Mouse (Mus musculus) T-helper 2 cell (primary cell): Measurements from ENCODE around the gene L2hgdh.

Experiments used
- in situ Hi-C: fragments of 300-600 bp; cut with MboI, MseI; formaldehyde crosslinking; loops from one replicate; pipeline ENCODE4 v1.15.1; 2025; ENCODE audit warnings: high pct_unique_total_duplicates

L2hgdh gene

DNA sequence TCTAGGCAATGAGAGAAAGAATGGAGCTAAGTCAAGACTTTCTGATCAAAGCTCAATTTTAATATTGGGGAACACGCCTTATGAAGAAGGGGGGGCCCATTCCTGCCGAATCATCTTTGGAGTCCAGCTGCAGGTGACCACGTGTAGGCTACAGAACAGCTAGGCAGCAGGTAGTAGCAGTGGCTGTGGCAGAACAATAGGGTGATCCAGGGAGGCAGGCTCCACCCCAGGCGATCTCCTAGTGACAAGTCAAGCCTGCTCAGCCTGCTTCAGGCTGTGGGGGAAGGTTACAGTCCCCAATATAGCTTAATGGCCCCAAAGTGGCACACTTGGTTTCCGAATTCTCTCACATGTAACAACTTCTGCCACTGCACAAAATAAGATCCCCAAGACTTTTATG, 7.5 kb upstream of the L2hgdh start:
- in situ Hi-C loops, result no loop called here

DNA sequence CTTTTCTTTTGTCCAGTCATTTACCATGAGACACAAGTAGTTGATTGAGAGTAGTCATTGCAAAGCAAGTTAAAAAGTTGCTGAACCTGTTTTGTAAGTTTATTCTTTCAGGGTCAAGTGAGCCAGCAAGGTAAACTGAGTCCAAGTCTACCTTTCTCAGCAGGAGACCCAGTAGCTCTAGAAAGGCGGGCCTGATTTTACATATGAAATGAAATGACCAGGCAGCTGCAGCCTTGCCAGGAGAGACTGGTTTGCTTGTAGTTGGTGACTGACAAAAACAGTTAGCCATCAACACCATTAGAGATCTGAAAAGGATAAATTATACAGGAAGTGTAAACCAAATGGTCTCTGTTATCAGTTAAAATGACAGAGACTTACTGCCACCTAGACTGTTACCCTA, 5.6 kb upstream of the L2hgdh start:
- in situ Hi-C loops, result no loop called here

DNA sequence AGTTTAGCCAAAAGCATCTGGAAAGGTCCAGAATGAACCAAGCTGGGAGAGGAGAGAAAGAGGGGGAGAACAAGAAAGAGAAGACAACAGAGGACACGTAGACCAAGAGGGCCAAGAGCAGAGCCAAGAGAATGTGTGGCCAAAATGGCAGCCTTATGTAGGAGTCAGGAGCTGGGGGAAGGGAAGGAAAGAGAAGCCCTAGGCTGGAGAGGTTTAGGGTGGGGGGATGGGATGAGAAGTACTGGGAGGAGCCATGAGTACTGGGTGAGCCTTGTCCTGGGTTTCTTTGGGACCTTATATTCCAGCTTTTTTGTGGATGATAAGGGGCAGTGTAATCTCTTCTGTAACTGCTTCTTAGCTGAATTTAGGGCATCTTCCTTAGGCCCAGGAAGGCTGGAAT, 4.6 kb upstream of the L2hgdh start:
- in situ Hi-C loops, result no loop called here

DNA sequence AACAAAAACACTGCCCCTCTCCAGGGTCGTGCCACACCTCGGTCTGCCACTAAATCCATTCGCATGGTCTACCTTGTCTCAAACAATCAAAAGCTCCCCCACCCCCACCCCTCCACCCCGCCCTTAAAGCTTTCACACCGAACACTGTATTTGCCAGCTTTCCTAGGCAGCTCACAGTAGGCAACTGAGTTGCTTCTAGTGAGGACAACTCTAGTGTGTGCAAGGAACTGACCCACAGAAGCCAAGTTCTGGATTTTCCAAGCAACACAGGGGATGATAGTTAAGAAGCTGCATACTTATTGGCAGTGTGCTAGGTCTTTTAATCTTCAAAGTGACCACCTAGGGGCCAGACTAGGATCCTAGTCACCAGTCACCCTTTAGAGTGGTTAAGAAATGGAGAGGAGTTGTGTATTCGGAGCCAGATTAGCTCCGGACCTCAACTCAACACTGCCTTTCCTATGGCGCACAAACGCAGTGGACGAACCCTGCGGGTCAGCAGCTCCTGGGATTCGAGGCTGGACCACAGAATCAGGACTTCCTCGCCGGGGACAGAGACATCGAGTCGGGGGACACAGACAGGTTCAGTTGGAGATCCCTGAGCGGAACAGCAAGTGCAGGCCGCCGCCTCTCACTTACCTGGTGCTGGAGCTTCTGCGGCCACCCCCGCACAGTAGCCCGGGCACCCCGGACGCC, 509 bp downstream of the L2hgdh start:
- in situ Hi-C loops, result no loop called here

DNA sequence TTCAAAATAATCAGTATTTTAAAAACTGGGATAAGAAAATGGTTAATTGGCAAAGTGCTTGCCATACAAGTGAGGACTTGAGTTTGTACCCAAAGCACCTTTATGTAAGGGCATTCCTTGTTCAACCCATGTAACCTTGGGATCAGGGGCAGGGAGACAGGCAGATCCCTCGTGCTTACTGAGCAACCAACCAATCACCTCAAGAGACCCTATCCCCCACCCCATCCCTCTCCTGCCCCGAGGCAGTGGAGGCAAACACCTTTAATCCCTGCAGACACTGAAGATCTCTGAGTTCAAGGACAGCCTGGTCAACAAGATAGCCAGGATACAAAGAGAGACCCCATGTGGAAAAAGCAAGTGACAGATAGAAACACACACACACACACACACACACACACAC, 1.3 kb downstream of the L2hgdh start:
- in situ Hi-C loops, result no loop called here

DNA sequence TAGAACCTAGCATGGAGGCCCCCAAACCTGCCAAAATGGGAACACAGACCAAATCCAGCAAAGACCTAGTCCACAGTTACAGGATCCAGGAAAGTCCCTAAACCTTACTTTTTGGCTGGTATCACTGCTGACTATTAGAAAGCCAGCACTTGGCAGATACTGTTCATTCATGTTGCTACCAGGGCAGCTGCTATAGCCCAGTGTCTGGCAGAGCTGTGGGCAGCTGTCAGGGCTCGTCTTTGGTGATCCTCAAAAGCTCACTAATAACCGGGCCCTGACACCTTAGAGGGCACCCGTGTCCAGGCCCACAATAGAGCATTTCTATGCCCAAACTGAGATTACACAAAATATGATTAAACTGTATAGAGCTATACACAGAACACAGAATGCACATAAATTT, 1.8 kb downstream of the L2hgdh start:
- in situ Hi-C loops, result no loop called here

DNA sequence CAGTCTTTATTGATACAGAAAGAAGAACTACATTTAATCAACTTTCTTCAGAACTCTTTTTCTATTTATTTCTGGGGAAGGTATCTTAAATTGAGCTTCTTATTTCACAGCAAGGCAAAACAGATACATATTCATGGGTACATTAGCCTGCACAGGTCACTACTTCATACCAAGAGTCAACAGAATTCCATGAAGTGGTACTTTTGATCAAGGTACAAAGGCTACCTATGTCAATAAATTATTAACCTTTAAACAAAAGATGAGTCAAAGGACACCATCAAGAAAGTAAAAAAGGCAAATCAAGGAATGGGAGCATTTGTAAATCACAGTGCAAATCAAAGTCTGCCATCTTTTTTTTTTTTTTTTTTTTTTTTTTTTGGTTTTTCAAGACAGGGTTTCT, 11.0 kb downstream of the L2hgdh start:
- in situ Hi-C loops, result no loop called here

DNA sequence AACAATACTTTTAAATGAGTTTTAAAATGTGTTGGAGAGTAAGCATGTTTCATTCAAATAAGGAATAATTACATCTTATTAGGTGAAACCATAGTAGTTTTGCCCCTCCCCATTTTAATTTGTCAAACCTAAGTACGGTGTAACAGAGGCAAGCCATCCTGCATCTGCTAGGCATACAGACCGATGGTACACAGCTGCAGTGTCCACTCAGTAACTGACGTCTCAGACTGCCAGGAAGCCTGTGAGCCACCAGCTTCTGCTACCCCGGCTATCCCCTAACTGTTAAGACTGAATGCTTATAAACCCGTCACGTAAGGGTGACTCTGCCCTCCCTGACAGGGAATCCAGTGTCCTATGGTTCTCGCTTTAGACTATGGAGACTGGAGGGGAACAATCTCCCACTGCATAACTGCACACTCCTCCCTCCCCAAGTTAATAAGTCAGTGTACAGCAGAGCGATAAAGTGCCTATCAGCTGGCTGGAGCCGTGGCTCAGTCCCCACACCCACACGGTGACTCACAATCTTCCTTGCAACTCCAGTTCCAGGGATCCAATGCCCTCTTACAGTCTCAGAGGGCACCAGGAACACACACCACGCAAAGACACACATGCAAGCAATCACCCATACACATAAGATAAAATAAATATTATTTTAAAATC, 19.7 kb downstream of the L2hgdh start:
- in situ Hi-C loops, result no loop called here

DNA sequence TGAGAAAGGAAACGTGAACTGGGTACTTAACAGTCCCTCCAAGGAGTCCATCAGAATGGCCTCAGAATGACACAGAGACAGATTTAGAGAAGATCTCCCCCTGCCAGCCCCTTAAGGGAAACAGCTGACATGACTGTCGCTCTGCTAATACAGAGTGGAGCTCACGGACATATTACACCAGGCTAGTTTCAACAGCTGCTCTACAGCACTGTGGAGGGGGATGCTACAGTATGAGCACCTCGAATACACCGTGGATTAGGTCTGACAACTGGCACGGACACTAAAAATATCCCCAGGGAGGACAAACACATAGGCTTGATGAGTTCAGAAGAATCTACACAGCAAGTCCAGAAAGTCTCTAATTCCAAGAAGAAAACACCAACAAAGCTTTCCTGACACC, 26.3 kb downstream of the L2hgdh start:
- in situ Hi-C loops, result loop anchor here (5.0 kb wide), 1 partner anchor 486 kb away; no protein-coding TSS in a partner anchor

DNA sequence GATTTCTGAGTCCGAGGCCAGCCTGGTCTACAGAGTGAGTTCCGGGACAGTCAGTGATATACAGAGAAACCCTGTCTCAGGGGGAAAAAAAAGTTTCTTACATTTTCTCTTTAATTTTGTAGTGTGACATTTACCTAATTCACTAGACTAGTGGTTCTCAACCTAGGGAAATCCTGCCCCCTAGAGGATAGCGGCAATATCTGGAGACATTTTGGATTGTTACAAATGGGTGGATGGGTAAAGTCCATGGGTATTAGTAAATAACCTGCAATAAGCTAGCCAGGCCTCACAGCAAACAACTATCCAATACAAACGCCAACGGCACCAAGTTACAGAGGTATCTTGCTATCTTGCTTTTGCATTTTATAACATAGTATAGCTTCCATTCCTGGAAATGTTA, 27.9 kb downstream of the L2hgdh start:
- in situ Hi-C loops, result loop anchor here (5.0 kb wide), 1 partner anchor 484 kb away; no protein-coding TSS in a partner anchor

DNA sequence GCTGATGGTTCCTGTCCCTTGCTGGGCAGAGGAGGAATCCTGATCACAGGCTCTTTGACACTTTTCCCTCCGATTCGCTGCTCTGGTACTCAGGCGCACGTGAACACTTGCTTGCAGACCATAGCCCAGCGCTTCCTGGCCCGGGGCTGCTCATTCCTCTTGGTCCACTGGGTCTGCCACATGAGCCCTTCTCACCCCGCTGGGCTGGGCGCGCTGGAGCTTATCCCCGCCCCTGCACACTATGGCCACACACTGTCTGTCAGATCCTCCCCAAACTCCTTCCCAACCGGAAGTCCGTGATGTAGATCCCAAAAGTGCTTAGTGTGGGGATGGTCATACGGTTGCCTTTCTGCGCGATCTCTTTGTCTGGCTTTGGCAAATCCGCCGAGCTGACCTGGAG, 31.2 kb downstream of the L2hgdh start:
- in situ Hi-C loops, result no loop called here

DNA sequence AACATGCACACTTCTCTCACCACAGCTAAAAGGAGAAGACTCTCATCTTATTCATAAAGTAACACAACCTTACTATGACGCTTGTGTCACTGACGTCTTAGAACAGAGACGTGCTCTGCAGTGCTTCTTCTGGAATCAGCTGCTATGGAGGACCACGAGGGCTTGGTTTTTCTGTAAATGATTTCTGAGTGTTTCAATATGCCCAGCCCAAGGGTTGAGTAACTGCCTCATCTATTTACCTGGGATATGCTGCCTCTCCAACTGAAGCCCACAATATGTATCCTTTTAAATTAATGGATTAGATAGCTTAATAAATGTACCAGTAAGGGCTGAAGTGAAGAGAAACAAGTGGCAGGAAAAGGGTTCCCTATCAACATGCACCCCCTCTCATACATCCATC, 34.0 kb downstream of the L2hgdh start:
- in situ Hi-C loops, result no loop called here

DNA sequence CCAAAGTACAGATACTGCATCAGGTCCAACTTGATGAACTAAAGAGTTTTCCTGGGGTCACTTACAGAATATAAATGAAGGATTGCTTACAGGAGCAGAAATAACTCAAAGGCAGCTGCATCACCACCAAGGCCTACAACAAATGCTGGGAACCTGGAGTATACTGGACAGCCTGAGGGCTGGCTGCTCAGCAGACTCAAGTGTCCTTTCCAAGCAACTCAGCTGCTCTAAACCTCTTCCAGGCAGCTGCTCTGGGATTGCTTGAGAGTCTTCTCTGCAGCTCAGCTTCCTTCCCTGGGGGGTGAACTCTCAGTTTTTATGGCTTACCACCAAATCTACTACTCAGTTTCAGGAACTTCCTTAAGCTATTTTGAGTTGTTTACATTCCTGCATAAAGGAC, 35.6 kb downstream of the L2hgdh start:
- in situ Hi-C loops, result no loop called here

DNA sequence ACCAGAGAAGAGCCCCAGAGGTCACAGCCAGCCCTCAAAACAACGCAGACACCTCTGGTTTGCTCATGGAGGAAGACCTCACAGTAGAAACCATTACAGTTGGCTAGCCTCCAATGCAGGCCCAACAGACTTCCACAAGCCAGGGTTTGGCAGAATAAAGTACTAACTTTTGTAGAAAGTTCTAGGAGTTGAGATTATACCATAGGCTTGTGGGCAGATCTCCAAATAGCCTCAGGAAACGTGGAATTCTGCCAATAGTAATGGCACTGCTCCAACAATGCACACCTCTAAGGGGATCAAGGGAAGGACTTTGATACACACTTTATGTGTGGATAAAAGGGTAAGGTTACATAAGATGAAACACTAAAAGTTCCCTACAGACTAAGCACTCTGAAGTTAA, 36.3 kb downstream of the L2hgdh start:
- in situ Hi-C loops, result no loop called here

DNA sequence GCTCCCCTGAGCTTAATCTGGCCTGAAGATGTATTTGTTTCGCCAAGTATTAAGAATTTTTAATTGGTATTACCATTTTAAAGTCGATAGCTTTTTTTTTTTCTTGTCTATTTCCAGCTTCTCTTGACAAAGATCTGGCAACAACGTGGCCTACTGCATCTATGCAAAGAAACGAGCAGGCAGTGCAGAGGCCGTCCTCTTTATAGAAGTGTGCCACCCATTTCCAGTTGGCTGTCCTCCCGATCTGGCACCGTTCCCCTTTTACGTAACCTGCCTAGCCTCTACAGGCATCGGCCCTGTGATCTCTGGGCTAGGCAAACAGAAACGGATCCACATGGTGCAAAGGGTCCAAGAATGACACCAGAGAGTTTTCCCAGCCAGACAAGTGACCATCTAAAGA, 41.1 kb downstream of the L2hgdh start:
- in situ Hi-C loops, result no loop called here

DNA sequence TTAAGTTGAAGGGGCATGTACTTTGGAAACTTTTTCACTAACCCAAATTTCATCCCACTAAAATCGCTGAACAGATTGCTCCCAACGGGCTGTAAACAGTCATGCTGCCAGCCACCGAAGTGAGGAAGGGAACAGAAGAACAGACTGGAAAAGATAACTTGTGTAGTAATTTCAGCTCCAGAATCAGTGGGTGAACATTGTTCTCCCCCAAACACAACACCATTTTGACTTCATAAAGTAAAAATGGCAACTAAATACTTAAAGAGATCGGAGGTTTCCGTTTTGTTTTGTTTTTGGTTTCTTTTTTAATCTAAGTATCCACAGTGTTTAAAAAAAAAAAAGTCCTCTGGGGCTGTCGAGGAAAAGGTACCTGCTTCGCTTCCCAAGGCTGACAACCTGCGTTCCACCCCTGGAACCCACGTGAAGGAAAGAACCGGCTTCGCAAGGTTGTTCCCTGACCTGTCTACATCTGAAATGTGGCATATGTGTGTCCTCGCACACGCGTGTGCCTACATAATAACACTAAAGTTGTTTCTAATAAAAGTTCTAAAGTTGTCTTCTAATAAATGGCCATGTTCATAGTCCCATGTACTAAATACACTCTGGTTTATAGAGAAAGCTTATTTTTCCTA, 41.8 kb downstream of the L2hgdh start:
- in situ Hi-C loops, result no loop called here

DNA sequence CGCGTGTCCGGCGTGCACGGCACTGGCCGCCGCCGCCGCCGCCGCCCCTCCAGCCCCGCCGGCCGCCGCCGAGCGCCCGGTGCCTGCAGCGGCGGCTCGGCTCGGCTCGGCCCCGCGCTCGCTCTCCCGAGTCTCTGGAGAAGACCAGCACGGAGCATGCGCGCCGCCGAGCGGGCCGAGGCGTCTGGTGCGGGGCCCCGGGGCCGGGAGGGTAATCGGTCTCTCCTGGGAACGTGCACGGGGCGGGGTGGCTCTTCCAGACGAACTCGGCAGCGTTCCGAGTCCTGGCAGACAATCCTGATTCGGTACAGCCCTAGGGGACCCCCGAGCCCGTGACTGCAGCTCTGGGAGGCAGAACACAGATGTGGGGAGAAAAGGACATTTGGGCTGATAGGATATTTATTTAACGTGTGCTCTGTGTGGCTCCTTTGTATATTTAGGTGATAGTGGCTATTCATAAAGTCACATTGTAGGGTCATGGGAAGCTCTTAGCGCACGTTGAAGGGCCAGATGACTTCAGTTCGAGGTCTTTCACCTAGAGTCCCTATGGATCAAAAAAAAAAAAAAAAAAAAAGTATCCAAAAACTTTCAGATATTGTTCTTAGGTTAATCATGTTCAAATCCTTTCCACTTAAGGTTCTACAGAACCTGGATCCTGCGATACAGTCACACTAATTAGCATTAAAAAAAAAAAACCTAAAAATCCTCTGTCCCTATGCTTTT, 42.4 kb downstream of the L2hgdh start:
- in situ Hi-C loops, result no loop called here

DNA sequence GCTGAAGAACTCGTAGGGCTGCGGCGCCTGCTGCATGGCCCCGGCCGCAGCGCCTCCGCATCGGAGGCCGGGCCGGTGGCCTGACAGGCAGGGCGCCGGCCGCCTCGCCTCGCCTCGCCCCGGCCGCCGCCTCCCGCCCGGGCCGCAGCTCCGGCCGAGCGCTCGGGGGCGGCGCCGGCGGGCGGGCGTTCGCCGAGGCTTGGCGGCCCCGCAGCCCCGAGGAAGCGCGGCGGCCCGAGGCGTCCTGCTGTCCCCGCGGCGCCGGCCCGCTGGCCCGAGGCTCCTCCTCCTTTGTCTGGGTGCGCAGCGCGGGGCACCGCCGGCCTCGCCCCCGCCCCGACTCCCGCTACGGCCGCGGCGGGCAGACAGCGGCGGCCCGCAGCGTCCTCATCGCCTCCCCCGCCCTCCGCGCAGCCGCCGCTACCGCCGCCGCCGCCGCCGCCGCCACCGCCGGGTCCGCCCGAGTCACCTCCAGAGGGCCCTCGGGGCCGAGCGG, 43.1 kb downstream of the L2hgdh start, which contains the start of gene Sos2:
TSS of gene Sos2 (minus strand) at position 287 of the 496 bp plus-strand sequence.
- in situ Hi-C loops, result no loop called here

DNA sequence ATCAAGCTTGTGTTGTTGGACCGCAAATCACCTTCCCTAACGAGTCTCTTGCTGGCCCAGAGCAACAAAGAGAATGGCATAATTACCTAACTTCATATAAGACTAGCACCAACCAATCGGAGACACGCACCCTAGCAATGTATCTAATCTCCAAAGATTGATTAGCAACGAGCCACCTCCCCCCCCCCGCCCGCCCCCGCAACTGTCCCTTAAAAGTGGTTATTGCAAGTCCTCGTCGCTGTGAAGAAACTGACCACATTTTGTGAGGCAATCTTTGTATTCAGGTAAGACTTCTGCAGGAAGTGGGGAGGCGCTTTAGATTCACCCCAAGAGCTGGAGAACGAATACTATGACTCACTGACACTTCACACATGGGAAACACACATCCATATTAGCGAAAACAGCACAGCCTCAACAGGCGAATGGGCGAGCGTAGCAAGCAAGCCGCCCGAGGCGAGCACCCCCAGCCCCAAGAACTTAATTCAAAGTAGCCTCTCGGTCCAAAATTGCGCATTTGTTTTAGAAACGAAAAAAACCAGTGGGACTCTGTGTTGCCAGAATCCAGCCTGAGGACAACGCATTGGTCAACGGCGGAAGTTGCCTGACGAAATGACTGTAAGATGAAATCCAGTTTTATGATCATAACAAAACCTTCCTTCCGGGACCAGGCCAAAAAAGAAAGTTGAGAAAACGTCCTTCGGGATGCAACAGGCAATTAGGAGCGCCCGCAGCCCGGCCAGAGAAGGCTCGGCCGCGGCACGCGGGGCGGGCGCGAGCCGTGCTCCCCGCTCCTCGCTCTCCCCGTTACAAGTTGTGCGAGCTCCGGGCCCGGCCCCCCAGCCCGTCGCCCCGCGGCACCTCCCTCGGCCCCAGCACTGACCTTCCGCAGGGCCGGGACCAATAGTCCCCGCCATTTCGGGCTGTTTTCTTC, 43.8 kb downstream of the L2hgdh start:
- in situ Hi-C loops, result no loop called here

DNA sequence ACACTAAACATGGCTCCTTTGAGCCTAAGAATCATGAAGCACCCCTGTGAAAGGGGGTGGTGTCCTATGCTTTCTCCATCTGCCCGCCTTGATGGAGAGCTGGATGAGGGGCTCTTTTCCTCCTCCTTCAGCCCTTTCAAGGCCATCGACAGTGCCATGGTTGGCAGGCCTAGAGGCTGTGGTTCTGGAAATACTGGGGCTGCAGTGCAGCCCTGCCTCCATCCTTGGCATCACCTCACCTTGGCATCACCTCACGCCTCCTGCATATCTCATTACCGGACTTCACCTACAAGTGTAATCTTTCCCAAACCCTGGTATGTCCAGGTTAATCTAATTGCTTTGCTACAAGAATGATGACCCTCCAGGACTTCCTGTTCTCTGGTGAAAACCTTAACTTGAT, 48.5 kb downstream of the L2hgdh start:
- in situ Hi-C loops, result no loop called here
